Mouse (Mus musculus): ENCODE measurements around the gene Vac14. TPM values are rescaled to one million over a fixed set of nuclear protein-coding genes. Genes with fewer than 3 reads are reported as not detected.

Vac14 gene
- polyA plus RNA-seq, 1 experiment: 17.0 TPM

GRCm38 (mm10) chr8:110694826-110695225 lies 76.4 kb downstream of the Vac14 start:
- Histone ChIP-seq H3K4me3 (ENCODE audit: insufficient read depth, low read depth, low read length) (no peak overlapping the region), H3K27ac (replicated peaks; ENCODE audit: low read depth, low read length) (no peak overlapping the region), H3K4me1 (ENCODE audit: control insufficient read depth, insufficient read depth, insufficient read length, low read length) (peaks cover 8% of the 10 kb centered on the region)

- peaks cover 8% of the 10 kb centered on the region for H3K4me1 ChIP-seq (ENCODE audit: control insufficient read depth, insufficient read depth, insufficient read length, low read length)
- H3K27ac ChIP-seq (replicated peaks; ENCODE audit: low read depth, low read length): no peak overlapping the region
- H3K4me3 ChIP-seq (ENCODE audit: insufficient read depth, low read depth, low read length): no peak overlapping the region
These were observed 77.0 kb downstream of the Vac14 start for GRCm38 (mm10) chr8:110695431-110695830.

- Histone ChIP-seq H3K27ac (replicated peaks; ENCODE audit: low read depth, low read length) (0 out of 2 replicates have a peak overlapping the region, but pooled peaks have one; percentile 12), H3K4me1 (ENCODE audit: control insufficient read depth, insufficient read depth, insufficient read length, low read length) (peaks cover 8% of the 10 kb centered on the region), H3K4me3 (ENCODE audit: insufficient read depth, low read depth, low read length) (no peak overlapping the region)
These were observed 77.7 kb downstream of the Vac14 start for GRCm38 (mm10) chr8:110696051-110696450.

- Histone ChIP-seq H3K4me3 (ENCODE audit: insufficient read depth, low read depth, low read length) (no peak overlapping the region), H3K27ac (replicated peaks; ENCODE audit: low read depth, low read length) (no peak overlapping the region), H3K4me1 (ENCODE audit: control insufficient read depth, insufficient read depth, insufficient read length, low read length) (peaks cover 8% of the 10 kb centered on the region)
These were observed 79.2 kb downstream of the Vac14 start for GRCm38 (mm10) chr8:110697571-110697970.

- Histone ChIP-seq H3K4me3 (ENCODE audit: insufficient read depth, low read depth, low read length) (no peak overlapping the region), H3K27ac (replicated peaks; ENCODE audit: low read depth, low read length) (no peak overlapping the region), H3K4me1 (ENCODE audit: control insufficient read depth, insufficient read depth, insufficient read length, low read length) (peaks cover 8% of the 10 kb centered on the region)
These were observed 79.7 kb downstream of the Vac14 start for GRCm38 (mm10) chr8:110698098-110698497.

GRCm38 (mm10) chr8:110699501-110699900 lies 81.1 kb downstream of the Vac14 start:
- Histone ChIP-seq H3K4me3 (ENCODE audit: insufficient read depth, low read depth, low read length) (no peak overlapping the region), H3K4me1 (ENCODE audit: control insufficient read depth, insufficient read depth, insufficient read length, low read length) (peaks cover 8% of the 10 kb centered on the region), H3K27ac (replicated peaks; ENCODE audit: low read depth, low read length) (no peak overlapping the region)

- peaks cover 8% of the 10 kb centered on the region for H3K4me1 ChIP-seq (ENCODE audit: control insufficient read depth, insufficient read depth, insufficient read length, low read length)
- H3K27ac ChIP-seq (replicated peaks; ENCODE audit: low read depth, low read length): no peak overlapping the region
- H3K4me3 ChIP-seq (ENCODE audit: insufficient read depth, low read depth, low read length): no peak overlapping the region
These were observed 82.2 kb downstream of the Vac14 start for GRCm38 (mm10) chr8:110700561-110700960.

- Histone ChIP-seq H3K27ac (replicated peaks; ENCODE audit: low read depth, low read length) (no peak overlapping the region), H3K4me3 (ENCODE audit: insufficient read depth, low read depth, low read length) (no peak overlapping the region), H3K4me1 (ENCODE audit: control insufficient read depth, insufficient read depth, insufficient read length, low read length) (peaks cover 5% of the 10 kb centered on the region; the same call in 1 of the 2 replicates)
These were observed 84.5 kb downstream of the Vac14 start for GRCm38 (mm10) chr8:110702636-110703459.

- Histone ChIP-seq H3K4me3 (ENCODE audit: insufficient read depth, low read depth, low read length) (no peak overlapping the region), H3K4me1 (ENCODE audit: control insufficient read depth, insufficient read depth, insufficient read length, low read length) (peaks cover 5% of the 10 kb centered on the region; the same call in 1 of the 2 replicates), H3K27ac (replicated peaks; ENCODE audit: low read depth, low read length) (no peak overlapping the region)
These were observed 85.2 kb downstream of the Vac14 start for GRCm38 (mm10) chr8:110703460-110704061.

- H3K27ac ChIP-seq (replicated peaks; ENCODE audit: low read depth, low read length): no peak overlapping the region
- no peak overlapping the region for H3K4me3 ChIP-seq (ENCODE audit: insufficient read depth, low read depth, low read length)
- H3K4me1 ChIP-seq (ENCODE audit: control insufficient read depth, insufficient read depth, insufficient read length, low read length): peaks cover 5% of the 10 kb centered on the region; the same call in 1 of the 2 replicates
These were observed 85.7 kb downstream of the Vac14 start for GRCm38 (mm10) chr8:110704103-110704502.

GRCm38 (mm10) chr8:110705391-110706287 lies 87.3 kb downstream of the Vac14 start:
- H3K4me3 ChIP-seq (ENCODE audit: insufficient read depth, low read depth, low read length): no peak overlapping the region
- peaks cover 12% of the 10 kb centered on the region for H3K4me1 ChIP-seq (ENCODE audit: control insufficient read depth, insufficient read depth, insufficient read length, low read length)
- no peak overlapping the region for H3K27ac ChIP-seq (replicated peaks; ENCODE audit: low read depth, low read length)

GRCm38 (mm10) chr8:110706288-110706870 lies 88.0 kb downstream of the Vac14 start:
- H3K27ac ChIP-seq (replicated peaks; ENCODE audit: low read depth, low read length): no peak overlapping the region
- H3K4me1 ChIP-seq (ENCODE audit: control insufficient read depth, insufficient read depth, insufficient read length, low read length): peaks cover 18% of the 10 kb centered on the region
- no peak overlapping the region for H3K4me3 ChIP-seq (ENCODE audit: insufficient read depth, low read depth, low read length)

- no peak overlapping the region for H3K4me3 ChIP-seq (ENCODE audit: insufficient read depth, low read depth, low read length)
- H3K4me1 ChIP-seq (ENCODE audit: control insufficient read depth, insufficient read depth, insufficient read length, low read length): peaks cover 23% of the 10 kb centered on the region
- H3K27ac ChIP-seq (replicated peaks; ENCODE audit: low read depth, low read length): no peak overlapping the region
These were observed 90.0 kb downstream of the Vac14 start for GRCm38 (mm10) chr8:110708429-110708828.

GRCm38 (mm10) chr8:110710593-110710992 lies 92.2 kb downstream of the Vac14 start:
- peaks cover 20% of the 10 kb centered on the region for H3K4me1 ChIP-seq (ENCODE audit: control insufficient read depth, insufficient read depth, insufficient read length, low read length)
- no peak overlapping the region for H3K4me3 ChIP-seq (ENCODE audit: insufficient read depth, low read depth, low read length)
- peak overlapping the region; percentile 82 for H3K27ac ChIP-seq (replicated peaks; ENCODE audit: low read depth, low read length)

Data from brown adipose tissue, adult 24 weeks (tissue).